Comparison of ENCODE assay signal across 8 mouse cellular contexts in the genomic region with DNA sequence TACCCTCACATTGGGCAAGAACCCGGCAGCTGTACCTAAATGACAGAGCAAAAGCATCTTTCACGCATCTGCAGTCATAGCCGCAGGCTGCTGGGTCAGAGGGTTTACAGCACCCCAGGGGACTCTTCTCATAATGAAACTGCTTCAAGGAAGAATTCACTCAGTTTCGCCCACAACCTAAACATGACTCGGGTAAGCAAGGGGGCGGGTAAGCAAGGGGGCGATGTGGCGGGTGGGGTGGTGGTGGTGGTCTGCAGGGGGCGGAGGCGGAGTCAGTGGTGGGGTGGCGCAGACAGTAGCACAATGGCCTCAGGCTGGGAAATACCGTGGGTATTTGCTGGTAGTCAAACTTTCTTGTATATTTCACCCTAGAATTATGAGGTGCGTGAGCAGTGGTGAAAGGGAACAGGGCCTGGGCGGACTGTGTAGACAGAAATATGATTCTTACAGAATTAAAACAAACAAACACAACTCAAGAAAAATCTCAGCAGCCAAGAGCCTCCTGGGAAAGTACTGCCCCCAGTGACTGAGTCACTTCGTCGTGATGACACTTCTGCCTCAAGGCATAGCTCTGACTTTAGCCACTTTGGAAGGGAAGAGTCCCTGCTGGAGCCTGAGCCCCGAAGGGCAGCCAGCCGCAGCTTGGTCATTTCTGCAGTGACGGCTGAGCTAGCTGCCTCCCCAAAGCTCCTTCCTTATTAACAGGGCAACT. TPM values are rescaled to one million over a fixed set of nuclear protein-coding genes. Genes with fewer than 3 reads are reported as not detected.
DNase-seq lines count a peak whose midpoint lies in the region; ATAC-seq and TF ChIP-seq lines count a peak whose summit lies in the region.

No protein-coding gene starts in this region.

- H3K27me3 ChIP-seq in heart, embryonic 13.5 days (replicated peaks) = peaks cover 10% of the 10 kb centered on the region
- no peaks in the 10 kb centered on the region for H3K27me3 ChIP-seq in intestine, embryonic 16.5 days (replicated peaks; ENCODE audit: control insufficient read depth, insufficient read depth, low read length)
- H3K27me3 ChIP-seq in neural tube, embryonic 11.5 days (ENCODE audit: control insufficient read depth, insufficient read depth, low read length) = no peaks in the 10 kb centered on the region

- peak overlapping the region; percentile 45 for H3K4me2 ChIP-seq in heart, embryonic 13.5 days
- 0 out of 2 replicates have a peak overlapping the region, but pooled peaks have one; percentile 23 for H3K4me2 ChIP-seq in intestine, embryonic 16.5 days (ENCODE audit: low read depth, low read length)
- peak overlapping the region; percentile 30 for H3K4me2 ChIP-seq in neural tube, embryonic 11.5 days (ENCODE audit: low read depth)

- no peak for ATAC-seq in heart, embryonic 13.5 days (ENCODE audit: extremely low read depth, insufficient number of reproducible peaks, low FRiP score, low TSS enrichment)
- ATAC-seq in intestine, embryonic 16.5 days = peak; percentile 51
- ATAC-seq in neural tube, embryonic 11.5 days (ENCODE audit: insufficient read depth, low FRiP score, low TSS enrichment) = peak; percentile 88

- H3K9ac ChIP-seq in heart, embryonic 13.5 days = no peak overlapping the region
- no peak overlapping the region for H3K9ac ChIP-seq in intestine, embryonic 16.5 days (ENCODE audit: low read depth, low read length)
- no peak overlapping the region; the same call in 1 of the 2 replicates for H3K9ac ChIP-seq in neural tube, embryonic 11.5 days (ENCODE audit: low read length)

- 0 out of 2 replicates have a peak overlapping the region, but pooled peaks have one; percentile 6 for H3K4me3 ChIP-seq in heart, embryonic 13.5 days
- no peak overlapping the region for H3K4me3 ChIP-seq in embryonic fibroblast, embryonic 13.5 days (ENCODE audit: insufficient read depth, low read length)
- H3K4me3 ChIP-seq in intestine, embryonic 16.5 days (ENCODE audit: low read length) = no peak overlapping the region
- H3K4me3 ChIP-seq in neural tube, embryonic 11.5 days (ENCODE audit: low read depth, low read length) = no peak overlapping the region

- H3K36me3 ChIP-seq in heart, embryonic 13.5 days = no peaks in the 10 kb centered on the region
- no peaks in the 10 kb centered on the region for H3K36me3 ChIP-seq in intestine, embryonic 16.5 days (ENCODE audit: control insufficient read depth, insufficient read depth, low read length)
- H3K36me3 ChIP-seq in neural tube, embryonic 11.5 days (ENCODE audit: control insufficient read depth, insufficient read depth, low read length) = no peaks in the 10 kb centered on the region

- peaks cover 7% of the 10 kb centered on the region; the same call in 1 of the 2 replicates for H3K4me1 ChIP-seq in heart, embryonic 13.5 days
- H3K4me1 ChIP-seq in embryonic fibroblast, embryonic 13.5 days (ENCODE audit: control insufficient read depth, insufficient read depth, low read length) = peaks cover 2% of the 10 kb centered on the region
- 0 out of 2 replicates have a peak, but pooled peaks cover 3% of the 10 kb centered on the region for H3K4me1 ChIP-seq in intestine, embryonic 16.5 days (ENCODE audit: control insufficient read depth, insufficient read depth, low read length)
- H3K4me1 ChIP-seq in neural tube, embryonic 11.5 days (ENCODE audit: control insufficient read depth, insufficient read depth, low read length) = peaks cover 18% of the 10 kb centered on the region

- 38% methylated on average over 19 of the region's 19 CpGs for WGBS in heart, embryonic 13.5 days
- WGBS in intestine, embryonic 16.5 days = 32% methylated on average over 19 of the region's 19 CpGs
- 16% methylated on average over 19 of the region's 19 CpGs for WGBS in neural tube, embryonic 11.5 days

- no peak for DNase-seq in heart, adult 9 months (ENCODE audit: low spot score in 2 of 2)
- peak; percentile 69 for DNase-seq in neural tube, embryonic 11.5 days (ENCODE audit: low spot score)
- no peak for DNase-seq in right cerebral cortex, adult 2 months (ENCODE audit: low spot score in 2 of 2)
- no peak for DNase-seq in c-Kit-positive CD71-positive TER-119-positive erythroid progenitor cells, embryonic 14.5 days (ENCODE audit: low spot score)
- DNase-seq in right cerebral cortex, postnatal 25 days = no peak

- TF ChIP-seq POLR2A in embryonic fibroblast, embryonic 13.5 days (IDR thresholded peaks at IDR 0.05; ENCODE audit: low read depth, low read length) = no peak

- H3K27ac ChIP-seq in heart, embryonic 13.5 days (replicated peaks) = no peak overlapping the region
- 0 out of 2 replicates have a peak overlapping the region, but pooled peaks have one; percentile 15 for H3K27ac ChIP-seq in embryonic fibroblast, embryonic 13.5 days (ENCODE audit: insufficient read depth, low read length)
- no peak overlapping the region for H3K27ac ChIP-seq in intestine, embryonic 16.5 days (ENCODE audit: low read length)
- H3K27ac ChIP-seq in neural tube, embryonic 11.5 days (ENCODE audit: low read depth, low read length) = no peak overlapping the region

- no peaks in the 10 kb centered on the region for H3K9me3 ChIP-seq in heart, embryonic 13.5 days
- no peaks in the 10 kb centered on the region for H3K9me3 ChIP-seq in intestine, embryonic 16.5 days (ENCODE audit: control insufficient read depth, low read length)
- no peaks in the 10 kb centered on the region for H3K9me3 ChIP-seq in neural tube, embryonic 11.5 days (ENCODE audit: control insufficient read depth, low read length)

- no peak for TF ChIP-seq CTCF in embryonic fibroblast, embryonic 13.5 days (IDR thresholded peaks at IDR 0.05; ENCODE audit: borderline replicate concordance, insufficient read depth, low read length)

RNA-seq across cellular contexts. Expression of a gene that starts 55.8 kb away (rescaled TPM):
- 8.4 and 9.4 TPM in 2 replicates for polyA plus RNA-seq in heart, embryonic 13.5 days (2015; fragmentation: Nextera tagmentation; extraction: Ambion mirVana)
- 18.9 and 23.6 TPM in 2 replicates for polyA plus RNA-seq in embryonic fibroblast, embryonic 13.5 days (2011; ENCODE audit: insufficient read length, low read depth, missing spikeins)
- 4.8 TPM in 2 replicates for polyA plus RNA-seq in intestine, embryonic 16.5 days (2015; fragmentation: Nextera tagmentation; extraction: Ambion mirVana)
- polyA plus RNA-seq in neural tube, embryonic 11.5 days (2014; fragmentation: Nextera tagmentation; extraction: Ambion mirVana) = 37.5 TPM in 2 replicates
